Mouse (Mus musculus) forebrain, embryonic 11.5 days (tissue): ENCODE measurements around the gene Prrx2. TPM values are rescaled to one million over a fixed set of nuclear protein-coding genes. Genes with fewer than 3 reads are reported as not detected.

ENCODE experiments used
- ATAC-seq: fragments of 200-750 bp; cut with Nextera tagmentation; replicated peaks from 2 replicates; pipeline ENCODE4 v1.8.0; 2017; ENCODE audit warnings: moderate TSS enrichment; ENCODE audit not compliant: low FRiP score
- DNase-seq: peaks from one replicate; pipeline ENCODE4 v3.0.0-alpha.2; 2017; ENCODE audit warnings: low spot score
- H3K27ac ChIP-seq: fragments of 300-500 bp; sonication (generic); 2 replicates; pipeline ENCODE4 v1.5.1; 2014; ENCODE audit warnings: low read depth, low read length
- H3K27me3 ChIP-seq: fragments of 300-500 bp; sonication (generic); 2 replicates; pipeline ENCODE4 v1.6.1; 2014; ENCODE audit warnings: mild to moderate bottlenecking, low read length, mixed read lengths; ENCODE audit not compliant: control insufficient read depth, insufficient read depth
- H3K36me3 ChIP-seq: fragments of 300-500 bp; sonication (generic); 2 replicates; pipeline ENCODE4 v1.6.1; 2014; ENCODE audit warnings: mild to moderate bottlenecking, low read length, moderate library complexity, mixed read lengths; ENCODE audit not compliant: control insufficient read depth, insufficient read depth
- H3K4me1 ChIP-seq: fragments of 300-500 bp; sonication (generic); replicated peaks from 2 replicates; pipeline ENCODE4 v1.6.1; 2014; ENCODE audit warnings: low read length, mixed read lengths; ENCODE audit not compliant: control insufficient read depth, insufficient read depth
- H3K4me2 ChIP-seq: fragments of 300-500 bp; sonication (generic); 2 replicates; pipeline ENCODE4 v1.6.1; 2014; ENCODE audit warnings: low read depth, mild to moderate bottlenecking, low read length, moderate library complexity, mixed read lengths; ENCODE audit not compliant: severe bottlenecking
- H3K4me3 ChIP-seq: fragments of 300-500 bp; sonication (generic); 2 replicates; pipeline ENCODE4 v1.5.1; 2014; ENCODE audit warnings: low read depth, low read length
- H3K9ac ChIP-seq: fragments of 300-500 bp; sonication (generic); 2 replicates; pipeline ENCODE4 v1.6.1; 2014; ENCODE audit warnings: low read length
- H3K9me3 ChIP-seq: fragments of 300-500 bp; sonication (generic); 2 replicates; pipeline ENCODE4 v1.6.1; 2016; ENCODE audit warnings: low read length, mixed read lengths; ENCODE audit not compliant: control insufficient read depth
- WGBS: fragments of 180-500 bp; shearing (Covaris S2); extraction: QIAGEN DNeasy Blood & Tissue Kit; methylation state at CpG from one replicate; pipeline ENCODE4 v1.1.7; 2014; 5-methylcytosine and 5-hydroxymethylcytosine counted together
- polyA plus RNA-seq: library from polyadenylated mRNA; unstranded; fragments of >200 nt; fragmentation: Nextera tagmentation; extraction: Ambion mirVana; gene quantifications from 2 replicates; pipeline ENCODE4 v1.2.1, GENCODE M21; 2014

Gene Prrx2
- polyA plus RNA-seq, 1 experiment from 2014 or later = 33.6 TPM

- 38% methylated on average over 6 of the region's 7 CpGs for WGBS
- no peak for DNase-seq
- Histone ChIP-seq H3K36me3 (no peaks in the 10 kb centered on the region), H3K4me3 (peak overlapping the region; percentile 36), H3K4me2 (peak overlapping the region; percentile 88), H3K4me1 (peaks cover 17% of the 10 kb centered on the region; the same call in 1 of the 2 replicates), H3K27ac (no peak overlapping the region), H3K27me3 (peaks cover 17% of the 10 kb centered on the region), H3K9me3 (no peaks in the 10 kb centered on the region), H3K9ac (peak overlapping the region; percentile 57)
- ATAC-seq = no peak
These were observed 34.1 kb upstream of the Prrx2 start for GRCm38 (mm10) chr2:30800671-30801066.

GRCm38 (mm10) chr2:30801067-30801852 is 33.5 kb upstream of the Prrx2 start:
- Histone ChIP-seq H3K36me3 (no peaks in the 10 kb centered on the region), H3K27ac (no peak overlapping the region), H3K4me1 (peaks cover 13% of the 10 kb centered on the region; the same call in 1 of the 2 replicates), H3K4me2 (peak overlapping the region; percentile 88), H3K9me3 (no peaks in the 10 kb centered on the region), H3K4me3 (peak overlapping the region; percentile 36), H3K27me3 (peaks cover 17% of the 10 kb centered on the region), H3K9ac (peak overlapping the region; percentile 57)
- ATAC-seq = peak; percentile 53
- WGBS = under 1% methylated on average over 71 of the region's 77 CpGs
- peak; percentile 75 for DNase-seq

GRCm38 (mm10) chr2:30803604-30804003 is 31.2 kb upstream of the Prrx2 start, which contains the start of gene 1700001O22Rik:
1700001O22Rik (minus strand) TSS chr2:30803661.
- no peak within 1 kb of the TSS for H3K9ac ChIP-seq
- H3K27me3 ChIP-seq = peaks cover 17% of the 10 kb centered on the region
- no peak for ATAC-seq
- no peak within 1 kb of the TSS for H3K4me2 ChIP-seq
- H3K9me3 ChIP-seq = no peaks in the 10 kb centered on the region
- no peak within 1 kb of the TSS for H3K27ac ChIP-seq
- DNase-seq = peak; percentile 48
- H3K36me3 ChIP-seq = no peaks in the 10 kb centered on the region
- H3K4me1 ChIP-seq = peaks cover 10% of the 10 kb centered on the region; the same call in 1 of the 2 replicates
- H3K4me3 ChIP-seq = no peak within 1 kb of the TSS
- WGBS = 94% methylated on average over 3 of the region's 3 CpGs

GRCm38 (mm10) chr2:30805983-30806382 is 28.8 kb upstream of the Prrx2 start:
- Histone ChIP-seq H3K4me1 (peaks cover 16% of the 10 kb centered on the region; the same call in 1 of the 2 replicates), H3K9ac (no peak overlapping the region), H3K4me3 (no peak overlapping the region), H3K4me2 (no peak overlapping the region), H3K36me3 (no peaks in the 10 kb centered on the region), H3K27me3 (peaks cover 9% of the 10 kb centered on the region), H3K27ac (no peak overlapping the region), H3K9me3 (no peaks in the 10 kb centered on the region)
- ATAC-seq = no peak
- 94% methylated on average over 2 of the region's 2 CpGs for WGBS
- no peak for DNase-seq

GRCm38 (mm10) chr2:30807147-30807647 is 27.6 kb upstream of the Prrx2 start:
- H3K9ac ChIP-seq = peak overlapping the region; percentile 65
- ATAC-seq (no peak; the same call in 1 of the 2 replicates), DNase-seq (peak; percentile 72)
- H3K4me1 ChIP-seq = peaks cover 11% of the 10 kb centered on the region; the same call in 1 of the 2 replicates
- no peaks in the 10 kb centered on the region for H3K9me3 ChIP-seq
- 6% methylated on average over 28 of the region's 28 CpGs for WGBS
- no peaks in the 10 kb centered on the region; the same call in 1 of the 2 replicates for H3K36me3 ChIP-seq
- H3K4me2 ChIP-seq = peak overlapping the region; percentile 95
- H3K27me3 ChIP-seq = peaks cover under 1% of the 10 kb centered on the region
- peak overlapping the region; percentile 86 for H3K4me3 ChIP-seq
- H3K27ac ChIP-seq = peak overlapping the region; percentile 31; the same call in 1 of the 2 replicates

GRCm38 (mm10) chr2:30807648-30808295 is 27.0 kb upstream of the Prrx2 start, which contains the start of gene Ntmt1:
Ntmt1 (plus strand) TSS chr2:30807826.
- Histone ChIP-seq H3K4me1 (peaks cover 11% of the 10 kb centered on the region; the same call in 1 of the 2 replicates), H3K9me3 (no peaks in the 10 kb centered on the region), H3K27ac (peak within 1 kb of the TSS; percentile 71), H3K27me3 (no peaks in the 10 kb centered on the region), H3K4me2 (peak within 1 kb of the TSS; percentile 95), H3K36me3 (no peaks in the 10 kb centered on the region; the same call in 1 of the 2 replicates), H3K9ac (peak within 1 kb of the TSS; percentile 92), H3K4me3 (peak within 1 kb of the TSS; percentile 86)
- WGBS = under 1% methylated on average over 36 of the region's 44 CpGs
- ATAC-seq (peak; percentile 98), DNase-seq (peak; percentile 100)

DNA sequence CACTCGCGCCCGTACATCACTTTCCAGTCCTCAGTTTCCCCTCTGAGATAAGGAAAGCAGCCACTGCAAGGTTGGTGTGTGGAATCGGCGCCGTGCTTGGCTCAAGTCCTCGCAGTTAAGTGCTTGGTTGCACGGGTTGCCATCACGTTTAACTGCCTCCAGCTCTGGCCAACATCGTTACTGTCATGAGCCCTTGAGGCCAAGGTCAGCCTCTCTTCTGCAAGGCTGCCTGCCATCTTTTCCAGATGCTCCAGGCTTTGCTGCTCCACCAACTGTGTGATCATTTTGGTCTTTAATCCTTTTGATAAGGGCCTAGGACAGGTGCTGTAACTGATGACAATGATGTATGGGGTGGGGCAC is 26.5 kb upstream of the Prrx2 start:
- peak overlapping the region; percentile 86 for H3K4me3 ChIP-seq
- H3K9me3 ChIP-seq = no peaks in the 10 kb centered on the region
- H3K36me3 ChIP-seq = no peaks in the 10 kb centered on the region; the same call in 1 of the 2 replicates
- no peaks in the 10 kb centered on the region for H3K27me3 ChIP-seq
- 6% methylated on average over 10 of the region's 10 CpGs for WGBS
- ATAC-seq (peak; percentile 10; the same call in 1 of the 2 replicates), DNase-seq (no peak)
- H3K9ac ChIP-seq = peak overlapping the region; percentile 92
- H3K4me2 ChIP-seq = peak overlapping the region; percentile 95
- H3K27ac ChIP-seq = peak overlapping the region; percentile 71; the same call in 1 of the 2 replicates
- peaks cover 11% of the 10 kb centered on the region; the same call in 1 of the 2 replicates for H3K4me1 ChIP-seq

- Histone ChIP-seq H3K36me3 (peaks cover 6% of the 10 kb centered on the region), H3K4me2 (peak overlapping the region; percentile 29; the same call in 1 of the 2 replicates), H3K4me3 (no peak overlapping the region), H3K27ac (no peak overlapping the region), H3K9me3 (no peaks in the 10 kb centered on the region), H3K27me3 (no peaks in the 10 kb centered on the region), H3K9ac (no peak overlapping the region), H3K4me1 (peaks cover 11% of the 10 kb centered on the region; the same call in 1 of the 2 replicates)
- WGBS = 91% methylated on average over 5 of the region's 5 CpGs
- ATAC-seq = no peak
- DNase-seq = no peak
These were observed 25.3 kb upstream of the Prrx2 start for GRCm38 (mm10) chr2:30809503-30809902.
